In genomic region chr9:53144266-53144665, GRCm38 (mm10) we compare ENCODE assay signal across 8 mouse cellular contexts.
DNase-seq lines count a peak whose midpoint lies in the region; ATAC-seq and TF ChIP-seq lines count a peak whose summit lies in the region.

No protein-coding gene starts in this region.

- DNase-seq in testis, postnatal 14 days (ENCODE audit: low spot score) = no peak
- DNase-seq in adrenal gland, postnatal 10 days = peak; percentile 71
- DNase-seq in embryo, embryonic 11.5 days (ENCODE audit: low read depth, low spot score) = peak; percentile 31
- peak; percentile 66 for DNase-seq in heart, postnatal 4 days
- DNase-seq in left cerebral cortex, postnatal 10 days (ENCODE audit: extremely low spot score in 1 of 2, low spot score in 2 of 2) = peak; percentile 12 to 39
- peak; percentile 40 for DNase-seq in ovary, postnatal 36 days (ENCODE audit: low spot score)

- H3K4me1 ChIP-seq in testis, adult 2 months (ENCODE audit: control insufficient read depth, insufficient read depth, low read length) = no peaks in the 10 kb centered on the region

- no peak for ATAC-seq in activated CD4-positive, CD25-positive, alpha-beta regulatory T cell, adult 4 months

- H3K36me3 ChIP-seq in testis, adult 2 months (ENCODE audit: control insufficient read depth, insufficient read depth, low read length) = no peaks in the 10 kb centered on the region

- H3K27me3 ChIP-seq in testis, adult 2 months (ENCODE audit: control insufficient read depth, insufficient read depth, low read length) = no peaks in the 10 kb centered on the region

- no peak overlapping the region for H3K27ac ChIP-seq in testis, adult 2 months (ENCODE audit: control insufficient read depth, insufficient read depth, low read depth, low read length)

- peak overlapping the region; percentile 60; the same call in 1 of the 2 replicates for H3K4me3 ChIP-seq in testis, adult 2 months (ENCODE audit: control insufficient read depth, low read depth, low read length)

- no peak for TF ChIP-seq CTCF in testis, adult 2 months (IDR thresholded peaks at IDR 0.05; ENCODE audit: control insufficient read depth, insufficient read depth, insufficient replicate concordance, low read depth, low read length)

- intact Hi-C loops in left cerebral cortex, postnatal 10 days (cut with DNase I) = loop anchor here (10.0 kb wide), 1 partner anchor 849 kb away; no protein-coding TSS in a partner anchor

- no peak for TF ChIP-seq POLR2A in testis, adult 2 months (IDR thresholded peaks at IDR 0.05; ENCODE audit: control insufficient read depth, low read depth, low read length)
